Mouse (Mus musculus) embryonic facial prominence, embryonic 11.5 days (tissue): ENCODE measurements around the gene Scmh1. TPM values are rescaled to one million over a fixed set of nuclear protein-coding genes. Genes with fewer than 3 reads are reported as not detected.

ENCODE experiments used
- ATAC-seq: fragments of 200-750 bp; cut with Nextera tagmentation; replicated peaks from 2 replicates; pipeline ENCODE4 v1.8.0; 2017; ENCODE audit warnings: low read depth; ENCODE audit not compliant: insufficient number of reproducible peaks, low FRiP score, low TSS enrichment
- DNase-seq: peaks from one replicate; pipeline ENCODE4 v3.0.0-alpha.2; 2015; ENCODE audit warnings: low spot score
- H3K27ac ChIP-seq: fragments of 300-500 bp; sonication (generic); replicated peaks from 2 replicates; pipeline ENCODE4 v1.5.1; 2014; ENCODE audit warnings: mild to moderate bottlenecking, low read depth, low read length, control low read depth
- H3K27me3 ChIP-seq: fragments of 300-500 bp; sonication (generic); 2 replicates; pipeline ENCODE4 v1.6.1; 2014; ENCODE audit warnings: mild to moderate bottlenecking, low read length, moderate library complexity, mixed read lengths; ENCODE audit not compliant: control insufficient read depth, insufficient read depth
- H3K36me3 ChIP-seq: fragments of 300-500 bp; sonication (generic); replicated peaks from 2 replicates; pipeline ENCODE4 v1.6.1; 2014; ENCODE audit warnings: low read depth, mild to moderate bottlenecking, low read length, moderate library complexity, mixed read lengths; ENCODE audit not compliant: control insufficient read depth, insufficient read depth
- H3K4me1 ChIP-seq: fragments of 300-500 bp; sonication (generic); 2 replicates; pipeline ENCODE4 v1.6.1; 2014; ENCODE audit warnings: low read length, mixed read lengths; ENCODE audit not compliant: control insufficient read depth, insufficient read depth
- H3K4me2 ChIP-seq: fragments of 300-500 bp; sonication (generic); 2 replicates; pipeline ENCODE4 v1.6.1; 2014; ENCODE audit warnings: low read depth, mild to moderate bottlenecking, control low read depth, low read length, moderate library complexity
- H3K4me3 ChIP-seq: fragments of 300-500 bp; sonication (generic); 2 replicates; pipeline ENCODE4 v1.5.1; 2014; ENCODE audit warnings: low read depth, low read length, control low read depth
- H3K9ac ChIP-seq: fragments of 300-500 bp; sonication (generic); replicated peaks from 2 replicates; pipeline ENCODE4 v1.6.1; 2014; ENCODE audit warnings: mild to moderate bottlenecking, control low read depth, low read length
- H3K9me3 ChIP-seq: fragments of 300-500 bp; sonication (generic); replicated peaks from 2 replicates; pipeline ENCODE4 v1.6.1; 2016; ENCODE audit warnings: mild to moderate bottlenecking, low read length, inconsistent platforms, mixed read lengths; ENCODE audit not compliant: control insufficient read depth
- WGBS: fragments of 180-500 bp; shearing (Covaris S2); extraction: QIAGEN DNeasy Blood & Tissue Kit; methylation state at CpG from one replicate; pipeline ENCODE4 v1.1.7; 2014; 5-methylcytosine and 5-hydroxymethylcytosine counted together
- polyA plus RNA-seq: library from polyadenylated mRNA; unstranded; fragments of >200 nt; fragmentation: Nextera tagmentation; extraction: Ambion mirVana; gene quantifications from 2 replicates; pipeline ENCODE4 v1.2.1, GENCODE M21; 2014

The Scmh1 gene
- polyA plus RNA-seq, 1 experiment from 2014 or later, result 27.2 TPM

GRCm38 (mm10) chr4:120487707-120488106 lies 82.6 kb downstream of the Scmh1 start:
- Histone ChIP-seq H3K36me3 (no peaks in the 10 kb centered on the region), H3K9me3 (no peaks in the 10 kb centered on the region), H3K27ac (no peak overlapping the region), H3K4me3 (no peak overlapping the region), H3K9ac (no peak overlapping the region), H3K4me1 (no peaks in the 10 kb centered on the region), H3K27me3 (no peaks in the 10 kb centered on the region), H3K4me2 (no peak overlapping the region)
- DNase-seq, result no peak
- ATAC-seq, result no peak
- 57% methylated on average over 1 of the region's 1 CpGs for WGBS

GRCm38 (mm10) chr4:120506955-120507354 lies 101.9 kb downstream of the Scmh1 start:
- no peak overlapping the region for H3K4me2 ChIP-seq
- ATAC-seq (no peak), DNase-seq (no peak)
- H3K27ac ChIP-seq, result no peak overlapping the region
- H3K36me3 ChIP-seq, result no peaks in the 10 kb centered on the region; the same call in 1 of the 2 replicates
- no peak overlapping the region for H3K4me3 ChIP-seq
- no peaks in the 10 kb centered on the region for H3K27me3 ChIP-seq
- no peak overlapping the region for H3K9ac ChIP-seq
- H3K9me3 ChIP-seq, result no peaks in the 10 kb centered on the region
- 85% methylated on average over 1 of the region's 1 CpGs for WGBS
- H3K4me1 ChIP-seq, result no peaks in the 10 kb centered on the region

DNA sequence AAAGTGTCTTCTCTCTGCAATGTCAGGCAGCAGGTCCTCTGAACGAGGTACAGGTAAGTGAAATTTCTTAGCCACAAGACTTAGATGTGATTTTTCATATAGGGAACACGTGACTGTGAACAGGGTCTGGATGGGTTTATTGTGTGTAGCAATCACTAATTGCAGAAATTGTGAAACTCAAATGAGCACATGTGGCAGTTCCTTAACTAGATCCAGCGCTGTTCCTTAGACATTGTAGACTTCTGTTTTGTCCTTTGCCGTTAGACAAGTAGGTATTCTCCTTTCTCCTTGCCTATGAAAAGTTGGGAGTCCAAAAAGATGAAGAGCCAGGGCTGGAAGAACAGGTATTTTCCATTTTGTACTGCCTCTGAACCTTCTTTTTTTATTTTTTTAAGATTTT lies 106.1 kb downstream of the Scmh1 start:
- ATAC-seq (no peak), DNase-seq (no peak)
- H3K4me2 ChIP-seq, result no peak overlapping the region
- H3K27ac ChIP-seq, result no peak overlapping the region
- H3K4me1 ChIP-seq, result no peaks in the 10 kb centered on the region
- WGBS, result 93% methylated on average over 4 of the region's 4 CpGs
- no peak overlapping the region for H3K4me3 ChIP-seq
- H3K27me3 ChIP-seq, result no peaks in the 10 kb centered on the region
- no peaks in the 10 kb centered on the region; the same call in none of the 2 replicates for H3K36me3 ChIP-seq
- no peaks in the 10 kb centered on the region for H3K9me3 ChIP-seq
- no peak overlapping the region for H3K9ac ChIP-seq

- H3K9ac ChIP-seq, result no peak overlapping the region
- peaks cover 6% of the 10 kb centered on the region for H3K36me3 ChIP-seq
- ATAC-seq, result no peak
- no peaks in the 10 kb centered on the region for H3K4me1 ChIP-seq
- no peaks in the 10 kb centered on the region for H3K27me3 ChIP-seq
- H3K27ac ChIP-seq, result no peak overlapping the region
- 95% methylated on average over 2 of the region's 2 CpGs for WGBS
- DNase-seq, result no peak
- H3K4me3 ChIP-seq, result no peak overlapping the region
- H3K4me2 ChIP-seq, result no peak overlapping the region
- no peaks in the 10 kb centered on the region for H3K9me3 ChIP-seq
Measured at GRCm38 (mm10) chr4:120514366-120514765, 109.3 kb downstream of the Scmh1 start.

GRCm38 (mm10) chr4:120516491-120516890 lies 111.4 kb downstream of the Scmh1 start:
- ATAC-seq, result no peak
- Histone ChIP-seq H3K36me3 (peaks cover 6% of the 10 kb centered on the region), H3K9me3 (no peaks in the 10 kb centered on the region)

DNA sequence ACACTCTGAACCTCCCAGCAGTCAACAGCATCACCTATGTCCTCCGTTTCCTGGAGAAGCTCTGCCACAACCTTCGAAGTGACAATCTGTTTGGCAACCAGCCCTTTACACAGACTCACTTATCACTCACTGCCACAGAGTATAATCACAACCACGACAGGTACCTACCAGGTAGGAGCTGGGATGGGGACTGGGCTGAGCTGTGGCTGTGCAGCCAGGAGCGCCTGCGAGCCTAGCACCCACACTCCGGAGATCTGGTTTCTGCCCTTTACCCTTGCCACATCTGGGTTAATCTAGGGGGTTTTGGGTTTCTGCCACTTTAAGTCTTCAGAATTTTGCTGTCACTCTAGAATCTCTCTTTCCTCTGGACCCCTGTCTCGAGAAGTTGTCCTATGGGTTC lies 111.8 kb downstream of the Scmh1 start:
- H3K9me3 ChIP-seq, result no peaks in the 10 kb centered on the region

More at GRCm38 (mm10) chr4:120516491-120516890, 111.4 kb downstream of the Scmh1 start:
- WGBS, result 89% methylated on average over 7 of the region's 7 CpGs
- Histone ChIP-seq H3K9ac (no peak overlapping the region), H3K4me2 (no peak overlapping the region), H3K4me1 (no peaks in the 10 kb centered on the region), H3K27ac (no peak overlapping the region), H3K27me3 (no peaks in the 10 kb centered on the region), H3K4me3 (no peak overlapping the region)
- DNase-seq, result no peak

DNA sequence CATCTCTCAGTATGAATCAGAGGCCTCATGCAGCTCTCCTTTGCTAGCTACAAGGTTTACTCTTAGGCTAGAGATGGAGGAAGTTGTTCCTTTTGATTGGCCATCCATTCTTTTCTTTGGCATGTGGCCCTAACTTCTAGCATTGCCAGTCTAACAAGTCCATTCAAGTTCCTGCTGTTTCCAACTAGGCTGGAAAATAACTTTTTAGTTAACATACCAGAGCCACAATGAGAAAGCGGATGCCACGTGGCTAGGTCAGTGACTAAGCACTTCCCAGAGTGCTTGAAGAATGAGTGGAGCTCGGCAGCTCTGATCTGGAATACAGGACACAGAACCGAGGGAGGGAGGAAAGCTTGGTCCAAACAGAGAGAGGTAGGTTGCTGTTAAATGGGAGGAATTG lies 112.3 kb downstream of the Scmh1 start:
- H3K9ac ChIP-seq, result no peak overlapping the region
- H3K4me3 ChIP-seq, result no peak overlapping the region
- H3K36me3 ChIP-seq, result peaks cover 6% of the 10 kb centered on the region
- H3K4me1 ChIP-seq, result no peaks in the 10 kb centered on the region
- ATAC-seq, result no peak
- 78% methylated on average over 4 of the region's 4 CpGs for WGBS
- no peak overlapping the region for H3K4me2 ChIP-seq
- no peak overlapping the region for H3K27ac ChIP-seq
- no peaks in the 10 kb centered on the region for H3K27me3 ChIP-seq
- H3K9me3 ChIP-seq, result no peaks in the 10 kb centered on the region
- DNase-seq, result no peak

More for the DNA sequence above, 111.8 kb downstream of the Scmh1 start:
- Histone ChIP-seq H3K9ac (no peak overlapping the region), H3K27me3 (no peaks in the 10 kb centered on the region), H3K27ac (no peak overlapping the region), H3K36me3 (peaks cover 6% of the 10 kb centered on the region), H3K4me1 (no peaks in the 10 kb centered on the region), H3K4me2 (no peak overlapping the region), H3K4me3 (no peak overlapping the region)
- DNase-seq, result no peak
- WGBS, result 79% methylated on average over 7 of the region's 7 CpGs
- no peak for ATAC-seq

GRCm38 (mm10) chr4:120521761-120522160 lies 116.7 kb downstream of the Scmh1 start:
- Histone ChIP-seq H3K4me3 (no peak overlapping the region), H3K27ac (no peak overlapping the region), H3K27me3 (no peaks in the 10 kb centered on the region), H3K36me3 (peaks cover 6% of the 10 kb centered on the region; the same call in 1 of the 2 replicates), H3K9me3 (no peaks in the 10 kb centered on the region), H3K9ac (no peak overlapping the region), H3K4me1 (no peaks in the 10 kb centered on the region), H3K4me2 (no peak overlapping the region)
- 68% methylated on average over 5 of the region's 5 CpGs for WGBS
- ATAC-seq (no peak), DNase-seq (no peak)
